Mouse (Mus musculus) kidney, postnatal 25 days (tissue): ENCODE results near the gene Vasn.

Experiments used
- DNase-seq, 2 experiments: peaks; one replicate each; pipeline ENCODE4 v3.0.0; 2021; ENCODE audit warnings: mixed read lengths in 2 of 2

The Vasn gene

DNA sequence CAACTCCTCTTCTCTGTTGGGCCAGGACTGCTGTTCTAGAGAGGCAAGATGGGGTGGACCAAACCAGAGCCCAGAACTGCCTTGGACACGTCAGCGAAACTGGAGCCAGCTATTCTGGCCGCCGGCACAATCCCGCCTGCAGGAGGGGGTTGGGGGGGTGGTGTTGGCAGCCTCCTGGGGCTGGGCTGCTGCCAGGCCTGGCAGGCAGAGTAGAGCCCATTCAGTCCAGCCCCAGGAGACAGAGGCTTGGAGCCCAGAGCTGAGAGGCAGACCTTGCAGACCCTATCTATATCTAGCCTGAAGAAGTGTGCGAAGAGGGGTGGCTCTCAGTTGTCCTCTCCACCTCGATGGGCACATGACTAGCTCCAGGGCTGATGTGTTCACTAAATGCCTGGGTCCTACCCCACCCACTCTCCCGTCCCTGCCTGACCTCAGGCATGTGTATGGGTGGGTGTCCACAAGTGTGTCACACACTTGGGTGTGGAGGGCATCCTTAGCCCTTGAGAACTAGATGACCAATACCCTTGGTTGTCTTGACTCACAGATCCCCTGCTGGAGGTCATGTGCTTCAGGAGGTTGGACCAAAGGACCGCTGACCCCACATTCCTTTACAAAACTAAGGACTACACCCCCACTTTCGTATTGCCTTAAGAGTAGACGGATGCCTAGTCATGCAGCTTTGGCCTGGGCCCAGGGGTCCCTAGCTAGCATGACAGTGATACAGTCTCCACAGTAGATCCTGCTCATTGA, 4.1 kb downstream of the Vasn start:
- DNase-seq: peak; percentile 86 to 95

DNA sequence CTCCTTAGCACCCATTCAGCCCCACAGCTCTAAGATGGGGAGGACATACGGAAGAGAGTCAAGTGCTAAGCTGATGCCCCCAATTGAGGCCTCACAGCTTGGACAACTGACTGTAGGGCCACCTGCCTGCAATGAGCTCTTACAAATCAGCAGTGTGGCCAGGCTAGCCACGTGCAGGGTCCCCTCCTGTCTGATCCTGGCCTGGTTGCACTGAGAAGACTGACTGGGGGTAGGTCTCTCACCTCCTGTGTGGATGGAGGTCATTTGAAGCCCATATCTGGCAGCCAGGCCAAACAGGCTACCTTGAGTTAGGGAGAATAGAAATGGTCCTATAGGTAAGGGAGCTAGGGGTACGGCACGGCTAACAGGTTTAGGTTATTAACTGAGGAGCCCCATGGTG, 6.1 kb downstream of the Vasn start:
- DNase-seq: no peak

DNA sequence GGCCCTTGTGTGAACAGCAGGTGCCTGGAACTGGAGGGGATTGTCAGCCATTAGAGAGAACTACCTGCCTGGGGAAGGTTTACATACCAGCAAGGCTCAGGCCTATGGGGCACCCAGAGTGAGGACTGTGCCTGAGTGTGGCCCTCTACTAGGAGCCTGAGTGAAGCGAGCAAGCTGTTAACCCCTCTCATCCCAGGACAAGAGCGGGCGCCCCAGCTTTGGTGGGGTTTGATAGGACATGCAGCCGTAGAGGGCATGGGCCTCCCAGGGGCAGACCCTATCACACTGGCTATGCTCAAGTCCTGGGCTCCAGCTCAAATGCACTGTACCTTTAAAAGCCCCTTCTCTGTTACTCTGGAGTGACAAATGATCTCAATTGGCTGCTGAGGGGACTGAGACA, 7.1 kb downstream of the Vasn start:
- peak in 1 of 2 experiments; percentile 33 for DNase-seq

DNA sequence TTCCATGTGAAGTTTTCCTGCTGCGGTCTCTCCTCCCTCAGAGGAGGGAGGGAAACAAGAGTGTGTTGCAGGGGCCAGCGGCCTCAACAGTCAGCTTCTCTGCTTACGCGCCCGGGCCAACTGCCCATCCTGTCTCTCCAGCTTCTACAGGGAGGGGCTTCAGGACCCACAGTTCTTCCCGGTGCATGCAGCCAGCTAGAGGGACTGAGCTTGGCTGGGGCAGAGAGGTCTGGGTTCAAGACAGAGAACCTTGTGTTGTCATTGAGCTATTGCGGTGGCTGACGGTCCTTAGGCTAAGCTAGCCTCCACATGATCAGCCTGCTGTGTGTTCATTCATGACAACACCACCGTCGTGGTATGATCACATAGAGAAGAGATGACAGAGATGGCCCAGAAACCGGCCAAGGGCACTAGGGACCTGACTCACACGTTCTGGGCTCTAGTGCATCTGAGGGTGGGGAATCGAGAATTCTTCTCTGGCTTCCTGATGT, 8.0 kb downstream of the Vasn start:
- DNase-seq: peak; percentile 43 to 63

DNA sequence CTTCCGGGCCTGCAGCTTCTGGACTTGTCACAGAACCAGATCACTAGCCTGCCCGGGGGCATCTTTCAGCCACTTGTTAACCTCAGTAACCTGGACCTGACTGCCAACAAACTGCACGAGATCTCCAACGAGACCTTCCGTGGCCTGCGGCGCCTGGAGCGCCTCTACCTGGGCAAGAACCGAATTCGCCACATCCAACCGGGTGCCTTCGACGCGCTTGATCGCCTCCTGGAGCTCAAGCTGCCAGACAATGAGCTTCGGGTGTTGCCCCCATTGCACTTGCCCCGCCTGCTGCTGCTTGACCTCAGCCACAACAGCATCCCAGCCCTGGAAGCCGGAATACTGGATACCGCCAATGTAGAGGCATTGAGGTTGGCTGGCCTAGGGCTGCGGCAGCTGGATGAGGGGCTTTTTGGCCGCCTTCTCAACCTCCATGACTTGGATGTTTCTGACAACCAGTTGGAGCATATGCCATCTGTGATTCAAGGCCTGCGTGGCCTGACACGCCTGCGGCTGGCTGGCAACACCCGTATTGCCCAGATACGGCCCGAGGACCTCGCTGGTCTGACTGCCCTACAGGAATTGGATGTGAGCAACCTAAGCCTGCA, 8.8 kb downstream of the Vasn start:
- DNase-seq: peak; percentile 67 to 85

DNA sequence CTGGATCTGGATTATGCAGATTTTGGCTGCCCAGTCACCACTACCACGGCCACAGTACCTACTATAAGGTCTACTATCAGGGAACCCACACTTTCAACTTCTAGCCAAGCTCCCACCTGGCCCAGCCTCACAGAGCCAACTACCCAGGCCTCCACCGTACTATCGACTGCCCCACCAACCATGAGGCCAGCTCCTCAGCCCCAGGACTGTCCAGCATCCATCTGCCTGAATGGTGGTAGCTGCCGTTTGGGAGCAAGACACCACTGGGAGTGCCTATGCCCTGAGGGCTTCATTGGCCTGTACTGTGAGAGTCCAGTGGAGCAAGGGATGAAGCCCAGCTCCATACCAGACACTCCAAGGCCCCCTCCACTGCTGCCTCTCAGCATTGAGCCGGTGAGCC, 9.5 kb downstream of the Vasn start:
- DNase-seq: no peak

DNA sequence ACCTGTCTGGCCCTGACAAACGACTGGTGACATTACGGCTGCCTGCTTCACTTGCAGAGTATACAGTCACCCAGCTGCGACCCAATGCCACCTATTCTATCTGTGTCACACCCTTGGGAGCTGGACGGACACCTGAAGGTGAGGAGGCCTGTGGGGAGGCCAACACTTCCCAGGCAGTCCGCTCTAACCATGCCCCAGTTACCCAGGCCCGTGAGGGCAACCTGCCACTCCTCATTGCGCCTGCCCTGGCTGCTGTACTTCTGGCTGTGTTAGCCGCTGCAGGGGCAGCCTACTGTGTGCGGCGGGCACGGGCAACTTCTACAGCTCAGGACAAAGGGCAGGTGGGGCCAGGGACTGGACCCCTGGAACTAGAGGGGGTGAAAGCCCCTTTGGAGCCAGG, 10.0 kb downstream of the Vasn start:
- no peak for DNase-seq

DNA sequence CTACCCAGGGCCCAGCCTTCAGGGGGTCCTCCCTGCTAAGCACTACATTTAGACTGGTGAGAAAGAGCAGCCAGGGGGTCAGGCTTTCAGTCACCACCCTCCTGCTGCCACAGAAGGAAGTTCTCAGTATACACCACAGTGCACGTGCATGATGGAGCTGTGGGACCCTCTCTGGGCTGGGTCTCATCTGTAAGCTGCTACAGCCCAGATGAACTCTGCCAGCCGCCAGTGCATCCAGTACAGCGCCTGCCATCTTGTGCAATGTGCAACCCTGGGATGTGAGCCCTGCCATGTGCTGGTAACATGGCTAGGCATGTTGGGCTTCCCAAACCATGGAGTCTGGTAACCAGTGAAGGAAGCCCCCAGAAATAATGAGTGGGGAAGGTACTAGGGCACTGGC, 10.4 kb downstream of the Vasn start:
- DNase-seq: no peak

DNA sequence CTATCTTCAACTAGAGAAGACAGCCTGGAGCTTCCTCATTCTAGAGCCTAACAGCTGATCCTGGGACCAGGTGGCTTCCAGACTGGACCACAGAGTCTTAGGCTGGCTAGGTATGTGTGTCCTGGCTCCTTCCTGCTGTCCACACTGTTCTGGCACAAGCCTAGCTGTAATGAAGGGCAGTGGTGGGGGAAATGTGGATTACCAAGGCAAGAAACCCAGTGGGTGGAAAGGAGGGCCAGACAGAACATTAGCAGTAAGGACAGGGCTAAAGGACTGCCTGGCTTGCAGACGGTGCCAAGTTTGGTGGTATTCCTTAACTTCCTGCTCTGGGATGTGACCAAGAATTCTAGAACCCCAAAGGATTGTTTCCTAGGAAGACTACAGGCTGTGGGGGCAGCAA, 11.3 kb downstream of the Vasn start:
- DNase-seq: no peak

DNA sequence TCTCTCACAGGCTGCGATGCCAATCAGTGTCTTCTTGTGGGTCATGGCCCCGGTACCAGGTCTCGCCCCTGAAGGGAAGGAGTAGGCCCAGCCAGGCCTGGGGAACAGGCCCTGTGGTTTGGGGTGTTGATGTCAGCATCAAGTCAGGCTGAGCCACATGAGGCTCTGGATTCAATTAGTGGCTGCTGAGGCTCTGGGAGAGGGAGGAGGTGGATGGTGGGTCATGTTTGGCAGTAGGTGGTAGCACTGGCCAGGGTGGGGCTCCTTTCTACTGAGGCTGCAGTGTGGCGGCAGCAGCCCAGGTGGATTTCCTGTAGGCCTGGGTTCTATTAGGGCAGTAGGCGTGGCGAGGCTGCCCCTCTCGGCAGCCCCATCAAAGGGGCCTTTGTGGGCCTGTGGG, 11.9 kb downstream of the Vasn start:
- DNase-seq: no peak

DNA sequence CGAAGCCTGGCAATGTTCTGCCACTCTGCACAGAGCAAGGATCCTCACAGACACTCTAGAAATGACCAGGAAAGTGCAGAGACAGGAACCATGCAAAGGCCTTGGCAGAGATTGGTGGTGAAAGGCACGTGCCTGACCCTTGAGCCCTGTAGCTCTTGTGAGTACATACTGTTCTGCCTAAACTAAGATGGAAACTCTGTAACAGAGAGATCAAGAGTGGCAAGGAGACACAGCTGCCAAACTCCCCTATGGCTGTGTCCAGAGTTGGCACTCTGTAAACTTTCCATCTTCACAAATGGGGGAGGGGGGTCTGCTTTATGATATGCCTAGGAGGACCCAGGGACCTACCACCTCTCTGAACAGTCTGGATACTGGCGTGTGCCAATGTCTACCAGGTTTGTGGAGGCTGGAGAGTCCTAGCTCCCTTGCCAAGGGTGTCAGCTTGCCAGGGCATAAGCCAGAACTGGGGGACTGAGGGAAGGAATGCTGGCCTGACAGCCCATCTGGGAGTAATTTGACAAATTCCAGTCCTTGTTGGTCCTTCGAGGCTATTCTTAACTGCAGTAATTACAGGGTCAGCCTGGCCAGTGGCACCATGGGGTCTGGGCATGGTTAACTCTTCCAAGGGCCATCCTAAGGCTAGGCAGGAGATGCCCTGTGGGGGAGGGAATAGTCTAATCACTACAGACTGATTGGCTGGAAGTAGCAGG, 13.1 kb downstream of the Vasn start:
- DNase-seq: peak; percentile 60 to 86

DNA sequence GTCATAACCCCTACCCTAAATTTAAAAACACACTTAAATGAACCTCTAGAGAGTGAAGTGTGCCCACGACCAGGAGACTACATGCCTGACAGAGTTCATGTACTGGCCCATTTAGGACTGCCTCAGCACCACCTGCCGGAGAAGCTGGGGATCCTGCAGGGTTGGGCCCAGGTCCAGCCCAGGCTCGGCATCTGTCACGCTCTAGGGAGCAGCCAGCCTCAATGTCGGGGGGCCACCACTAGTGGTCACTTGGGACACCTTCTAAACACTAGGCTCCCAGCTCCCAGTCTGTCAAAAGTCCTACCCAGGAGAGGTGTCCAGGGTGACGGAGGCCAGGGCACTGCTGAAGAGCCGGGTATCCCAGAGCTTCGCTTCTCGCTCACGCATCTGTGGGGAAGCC, 15.0 kb downstream of the Vasn start:
- peak; percentile 78 to 88 for DNase-seq

DNA sequence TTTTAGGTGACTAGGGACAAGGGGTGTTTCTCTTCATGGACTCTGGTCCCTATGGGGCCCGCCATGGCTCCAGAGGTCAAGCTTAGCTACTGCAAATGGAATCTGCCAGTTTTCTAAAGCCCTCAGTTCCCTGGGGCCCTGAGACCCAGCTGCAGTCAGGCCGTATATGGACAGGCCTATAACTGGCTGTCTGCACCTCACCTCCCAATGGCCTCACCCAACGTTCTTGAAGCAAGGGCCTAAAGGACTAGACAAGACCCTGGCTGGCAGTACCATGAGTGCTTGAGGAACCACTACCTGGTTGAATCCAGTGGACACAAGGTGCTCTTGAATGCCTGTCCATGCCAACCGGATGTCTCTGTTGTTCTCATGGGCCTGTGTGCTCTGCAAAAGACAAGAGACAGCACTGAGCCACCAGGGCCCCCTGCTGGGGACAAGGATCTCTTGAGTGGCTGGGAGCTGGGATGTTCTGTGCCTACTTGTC, 15.6 kb downstream of the Vasn start:
- peak; percentile 56 to 84 for DNase-seq

DNA sequence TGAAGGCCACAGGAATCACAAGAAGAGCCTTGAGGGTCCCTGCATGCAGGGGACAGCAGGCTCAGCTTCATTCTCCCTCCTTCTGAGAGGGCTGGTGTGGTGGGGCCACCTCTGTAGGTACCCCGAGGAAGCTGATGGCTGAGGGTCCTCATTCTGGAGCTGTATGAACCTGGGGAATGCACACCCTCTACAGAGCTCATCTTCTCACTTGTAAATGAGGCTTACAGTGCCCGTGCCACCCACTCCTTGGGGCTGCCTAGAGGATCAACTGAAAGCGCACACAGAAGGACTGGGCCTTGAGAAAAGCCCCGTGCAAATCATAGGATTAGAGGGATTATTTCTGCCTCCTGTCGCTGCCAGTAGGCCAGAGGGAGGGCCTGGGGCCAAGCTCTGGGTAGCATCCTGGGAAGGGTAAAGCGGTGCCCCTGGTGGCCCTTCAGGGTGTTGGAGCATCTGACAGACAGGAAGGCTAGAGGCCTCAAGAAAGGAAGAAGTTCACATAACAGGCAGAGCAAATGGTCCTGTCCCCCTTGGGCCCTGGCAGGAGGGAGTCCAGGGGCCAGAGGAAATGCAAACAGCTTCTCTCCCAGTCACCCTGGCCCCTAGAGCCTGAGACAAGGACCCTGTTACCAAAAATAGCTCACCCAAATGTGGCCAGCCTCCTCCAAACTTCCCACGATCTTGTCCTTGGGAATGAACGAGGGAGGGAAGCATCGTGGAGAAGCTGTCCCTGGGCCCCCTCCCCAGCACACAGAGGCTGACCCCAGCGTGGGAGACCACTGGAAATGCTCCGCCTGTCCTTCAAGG, 16.2 kb downstream of the Vasn start:
- peak in 1 of 2 experiments; percentile 46 for DNase-seq

DNA sequence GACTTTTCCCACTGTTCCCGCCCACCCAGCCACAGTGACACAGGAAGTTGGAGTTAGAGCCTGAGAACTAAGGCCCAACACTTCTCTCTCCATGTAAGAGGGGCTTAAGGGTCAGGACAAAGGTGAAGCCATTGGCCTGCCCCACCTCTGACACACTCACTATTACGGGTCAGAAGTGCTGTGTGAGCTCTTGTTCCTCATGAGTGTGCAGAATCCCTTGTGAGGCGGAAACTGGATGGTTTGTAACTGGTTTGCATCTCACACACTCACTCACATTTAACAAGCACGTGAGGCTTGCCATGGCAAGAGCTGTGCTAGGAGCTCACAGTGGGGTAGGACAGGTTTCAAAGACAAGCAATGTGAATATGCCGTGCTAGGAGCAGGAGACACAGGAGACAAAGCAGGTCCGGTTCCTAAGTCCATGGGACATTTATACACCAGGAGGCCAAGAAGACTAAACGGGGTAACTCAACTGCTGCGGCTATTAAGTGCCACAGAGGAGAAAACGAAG, 16.9 kb downstream of the Vasn start:
- peak in 1 of 2 experiments; percentile 73 for DNase-seq

DNA sequence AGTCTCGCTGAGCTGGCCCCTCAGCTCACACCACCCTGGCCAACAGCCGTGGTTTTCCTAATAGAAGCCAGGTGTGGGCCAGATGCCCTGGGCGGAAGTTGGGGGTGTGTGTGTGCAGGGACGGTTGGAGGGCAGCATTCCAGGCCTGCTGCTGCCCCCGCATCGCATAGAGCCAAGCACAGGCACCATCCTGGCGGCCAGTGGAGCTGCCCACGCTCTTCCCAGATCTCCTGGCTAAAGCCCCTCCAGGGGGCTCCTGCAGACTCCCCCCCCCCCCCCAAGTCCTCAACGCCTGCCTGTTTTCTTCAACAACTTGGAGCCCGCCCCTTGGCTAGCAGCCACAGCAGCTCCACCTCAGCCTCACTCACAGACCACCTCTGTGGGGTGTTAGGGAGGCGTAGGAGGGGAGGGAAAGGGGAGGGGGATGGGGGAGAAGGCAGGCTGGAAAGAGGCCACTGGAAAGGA, 19.1 kb downstream of the Vasn start:
- DNase-seq: peak in 1 of 2 experiments; percentile 5

DNA sequence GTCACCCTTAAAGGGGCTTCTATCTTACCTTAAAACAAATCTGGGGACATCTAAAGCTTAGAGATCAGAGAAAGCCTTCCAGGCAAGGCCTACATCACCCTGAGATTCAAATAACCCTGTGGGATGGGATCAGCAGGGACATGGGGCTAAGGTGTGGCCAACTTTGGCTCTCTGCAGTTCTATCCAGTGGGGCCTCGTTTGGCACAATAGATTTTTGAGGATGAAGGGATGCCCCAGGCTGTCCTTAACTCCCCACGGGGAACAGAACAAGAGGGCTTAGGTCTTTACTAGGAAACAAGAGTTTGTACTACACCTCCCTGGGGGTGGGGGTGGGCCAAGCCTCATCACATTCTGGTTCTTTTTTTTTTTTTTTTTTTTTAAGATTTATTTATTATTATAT, 19.6 kb downstream of the Vasn start:
- no peak for DNase-seq

DNA sequence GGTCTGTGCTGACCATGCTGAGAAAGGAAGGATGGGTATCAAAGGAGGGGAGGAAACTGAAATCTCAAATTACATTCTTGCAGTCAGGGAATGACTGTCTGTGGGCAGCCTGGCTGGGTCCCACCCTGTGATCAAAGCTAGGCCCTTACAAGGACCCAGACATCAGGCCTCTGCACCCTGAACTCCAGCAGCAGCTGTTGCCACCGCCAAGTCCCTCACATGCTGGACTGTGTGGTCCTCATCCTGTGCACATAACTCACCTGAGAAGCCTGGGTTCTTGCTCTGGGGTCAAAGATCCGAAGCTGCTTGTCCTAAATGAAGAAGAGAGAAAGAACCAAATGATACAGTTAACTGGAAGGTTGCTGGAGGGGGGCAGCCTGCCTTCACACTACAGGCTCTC, 21.9 kb downstream of the Vasn start:
- DNase-seq: no peak

DNA sequence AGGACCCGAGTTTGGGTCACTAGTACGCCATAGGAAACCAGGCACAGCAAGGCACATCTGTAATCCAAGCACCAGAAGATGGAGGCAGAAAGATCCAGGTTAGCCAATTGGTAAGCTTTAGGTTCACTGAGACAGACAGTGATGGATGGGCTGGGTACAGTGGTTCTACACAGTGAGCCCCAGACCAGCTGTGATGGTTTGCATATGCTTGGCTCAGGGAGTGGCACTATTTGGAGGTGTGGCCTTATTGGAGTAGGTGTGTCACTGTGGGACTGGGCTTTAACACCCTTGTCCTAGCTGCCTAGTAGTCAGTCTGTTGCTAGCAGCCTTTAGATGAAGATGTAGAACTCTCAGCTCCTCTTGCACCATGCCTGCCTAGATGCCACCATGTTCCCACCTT, 24.1 kb downstream of the Vasn start:
- DNase-seq: no peak

DNA sequence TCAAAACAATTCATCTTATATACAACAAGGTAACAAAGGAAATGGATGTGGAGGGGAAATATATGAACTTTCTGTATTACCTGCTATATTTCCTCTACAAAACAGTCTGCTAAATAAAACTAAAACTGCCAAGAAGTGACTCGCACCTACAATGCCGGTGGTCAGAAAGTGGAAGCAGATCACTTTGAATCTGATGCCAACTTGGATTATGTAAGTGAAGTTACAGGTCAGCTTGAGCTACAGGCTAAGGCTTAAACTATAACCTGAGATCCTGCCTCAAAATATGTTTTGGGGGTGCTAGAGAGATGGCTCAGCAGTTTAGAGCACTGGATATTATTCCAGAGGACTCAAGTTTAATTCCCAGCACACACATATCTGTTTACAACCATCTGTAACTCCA, 26.0 kb downstream of the Vasn start:
- no peak for DNase-seq

DNA sequence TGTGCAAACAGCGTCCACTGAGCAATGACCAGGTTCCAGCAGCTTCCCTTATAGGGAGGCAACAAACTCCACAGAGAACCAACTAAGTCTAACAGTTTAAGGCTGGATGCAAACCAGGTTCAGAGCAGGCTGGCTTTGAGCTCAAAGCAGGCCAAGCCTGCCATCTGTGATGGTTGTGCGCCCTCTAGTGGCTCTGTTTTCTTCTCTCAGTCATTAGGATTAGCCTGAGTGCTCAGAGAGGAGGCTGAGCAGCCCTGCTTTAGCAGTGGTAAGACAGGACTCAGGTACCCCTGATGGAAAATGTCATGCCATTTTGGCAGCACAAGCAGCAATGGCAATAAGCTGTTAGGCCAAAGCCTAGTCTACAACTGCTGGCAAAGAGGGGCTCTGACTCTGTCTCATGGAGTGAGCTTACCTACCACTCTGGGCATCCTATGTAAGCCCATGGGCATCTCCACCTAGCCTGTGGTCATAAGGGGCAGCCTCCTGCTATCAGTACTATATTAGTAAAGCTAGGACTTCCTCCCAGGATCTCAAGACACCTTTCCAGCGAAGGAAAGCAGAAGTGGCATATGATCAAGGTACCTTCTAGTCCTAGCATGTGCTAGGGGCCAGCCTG, 27.6 kb downstream of the Vasn start:
- DNase-seq: peak; percentile 88 to 97

DNA sequence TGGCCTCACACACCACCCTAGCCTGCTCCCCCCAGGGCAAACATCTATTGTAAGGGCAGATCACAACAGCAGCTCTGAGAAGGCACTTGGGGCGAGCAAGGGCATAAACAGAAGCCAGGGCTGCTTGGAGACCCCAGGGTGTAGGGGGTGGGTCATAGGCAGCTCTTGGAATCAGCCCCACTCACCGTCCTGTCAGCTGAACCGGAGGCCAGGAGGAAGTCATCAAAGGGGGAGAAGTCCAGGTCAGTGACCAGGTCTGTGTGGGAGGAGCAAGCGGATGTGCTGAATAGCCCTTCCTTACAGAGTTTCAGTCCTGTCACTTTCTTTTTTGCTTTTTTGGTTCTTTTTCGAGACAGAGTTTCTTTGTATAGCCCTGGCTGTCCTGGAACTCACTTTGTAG, 30.6 kb downstream of the Vasn start:
- DNase-seq: peak; percentile 31 to 64
